In genomic region chr5:123067395-123067995, GRCm38 (mm10) we compare ENCODE assay signal across 7 mouse cellular contexts. TPM values are rescaled to one million over a fixed set of nuclear protein-coding genes. Genes with fewer than 3 reads are reported as not detected.
DNase-seq lines count a peak whose midpoint lies in the region; ATAC-seq lines count a peak whose summit lies in the region.

No protein-coding gene starts in this region.

- no peaks in the 10 kb centered on the region for H3K27me3 ChIP-seq in stomach, embryonic 15.5 days (replicated peaks)

- peak; percentile 94 for ATAC-seq in erythroid progenitor cell, adult 5-6 weeks (replicated peaks; ENCODE audit: low FRiP score, poor library complexity, severe bottlenecking)
- ATAC-seq in stomach, embryonic 15.5 days (ENCODE audit: insufficient read depth, low FRiP score, low read depth), result peak; percentile 47; the same call in 1 of the 2 replicates

- H3K27ac ChIP-seq in stomach, embryonic 15.5 days, result no peak overlapping the region

- 0 out of 2 replicates have a peak, but pooled peaks cover 4% of the 10 kb centered on the region for H3K4me1 ChIP-seq in stomach, embryonic 15.5 days

- H3K36me3 ChIP-seq in stomach, embryonic 15.5 days, result no peaks in the 10 kb centered on the region

- peak; percentile 71 for DNase-seq in 3T3-L1 (ENCODE audit: low read depth, low spot score)
- DNase-seq in CD4-positive helper T cell, adult 2 months (ENCODE audit: low read depth, low spot score), result peak; percentile 77
- peak; percentile 49 for DNase-seq in kidney, postnatal 14 days
- DNase-seq in frontal cortex, postnatal 10 days (ENCODE audit: low spot score in 2 of 2), result no peak
- no peak for DNase-seq in right cerebral cortex, postnatal 36 days (ENCODE audit: low spot score in 2 of 2)

- 11% methylated on average over 6 of the region's 6 CpGs for WGBS in stomach, embryonic 15.5 days

- no peak overlapping the region for H3K4me3 ChIP-seq in stomach, embryonic 15.5 days (replicated peaks)

- no peak overlapping the region for H3K9ac ChIP-seq in stomach, embryonic 15.5 days

- H3K4me2 ChIP-seq in stomach, embryonic 15.5 days, result no peak overlapping the region

- H3K9me3 ChIP-seq in stomach, embryonic 15.5 days, result no peaks in the 10 kb centered on the region

RNA-seq across cellular contexts. Expression of gene Tmem120b, which starts 0.7 kb away (rescaled TPM):
- total RNA-seq in erythroid progenitor cell, adult 5-6 weeks (2015; ENCODE audit: low replicate concordance), result 85.5 and 100 TPM in 2 replicates
- total RNA-seq in erythroid progenitor cell, adult 5-6 weeks (2017; ENCODE audit: low replicate concordance), result 86.8 and 118 TPM in 2 replicates
- 12.9 and 14.2 TPM in 2 replicates for polyA plus RNA-seq in stomach, embryonic 15.5 days (2015; fragmentation: Nextera tagmentation; extraction: Ambion mirVana)

RNA-seq across cellular contexts. Expression of gene Morn3, which starts 20.7 kb away (rescaled TPM):
- not detected in 2 replicates for total RNA-seq in erythroid progenitor cell, adult 5-6 weeks (2015; ENCODE audit: low replicate concordance)
- not detected in 2 replicates for total RNA-seq in erythroid progenitor cell, adult 5-6 weeks (2017; ENCODE audit: low replicate concordance)
- 0.54 TPM in 1 of 2 replicates, not detected in the other for polyA plus RNA-seq in stomach, embryonic 15.5 days (2015; fragmentation: Nextera tagmentation; extraction: Ambion mirVana)

RNA-seq across cellular contexts. Expression of gene Orai1, which starts 52.6 kb away (rescaled TPM):
- total RNA-seq in erythroid progenitor cell, adult 5-6 weeks (2015; ENCODE audit: low replicate concordance), result 5.0 and 24.3 TPM in 2 replicates
- 3.5 and 4.0 TPM in 2 replicates for total RNA-seq in erythroid progenitor cell, adult 5-6 weeks (2017; ENCODE audit: low replicate concordance)
- 20.0 and 20.3 TPM in 2 replicates for polyA plus RNA-seq in stomach, embryonic 15.5 days (2015; fragmentation: Nextera tagmentation; extraction: Ambion mirVana)

Comparison
In these comparisons a context has a peak if more than half of its experiments do, and no peak if none do; other contexts are left out.
1. DNase-seq: peak in 3T3-L1 (single experiment), CD4-positive helper T cell, adult 2 months (single experiment) and kidney, postnatal 14 days (single experiment); none in frontal cortex, postnatal 10 days (0 of 2) and right cerebral cortex, postnatal 36 days (0 of 2).